Mouse (Mus musculus) neural tube, embryonic 11.5 days (tissue): ENCODE measurements at regions not wholly inside any gene's neighbourhood (a gene's known extent, or its start where the extent isn't known, plus 50 kb on each side); places are given as distances from the start of the nearest gene placed in this dataset.

Experiments
- ATAC-seq: fragments of 200-750 bp; cut with Nextera tagmentation; 2 replicates; pipeline ENCODE4 v1.8.0; 2017; ENCODE audit warnings: moderate number of reproducible peaks, mild to moderate bottlenecking, moderate TSS enrichment, moderate library complexity; ENCODE audit not compliant: insufficient read depth, low FRiP score, low TSS enrichment
- DNase-seq: peaks from one replicate; pipeline ENCODE4 v3.0.0-alpha.2; 2015; ENCODE audit warnings: low spot score
- H3K27ac ChIP-seq: fragments of 300-500 bp; sonication (generic); 2 replicates; pipeline ENCODE4 v1.5.1; 2014; ENCODE audit warnings: low read depth, mild to moderate bottlenecking, low read length
- H3K27me3 ChIP-seq: fragments of 300-500 bp; sonication (generic); 2 replicates; pipeline ENCODE4 v1.6.1; 2014; ENCODE audit warnings: mild to moderate bottlenecking, low read length, mixed read lengths; ENCODE audit not compliant: control insufficient read depth, insufficient read depth
- H3K36me3 ChIP-seq: fragments of 300-500 bp; sonication (generic); 2 replicates; pipeline ENCODE4 v1.6.1; 2014; ENCODE audit warnings: mild to moderate bottlenecking, low read length, moderate library complexity, mixed read lengths; ENCODE audit not compliant: control insufficient read depth, insufficient read depth
- H3K4me1 ChIP-seq: fragments of 300-500 bp; sonication (generic); 2 replicates; pipeline ENCODE4 v1.6.1; 2014; ENCODE audit warnings: low read length, mixed read lengths; ENCODE audit not compliant: control insufficient read depth, insufficient read depth
- H3K4me2 ChIP-seq: fragments of 300-500 bp; sonication (generic); 2 replicates; pipeline ENCODE4 v1.6.1; 2014; ENCODE audit warnings: low read depth, mild to moderate bottlenecking, moderate library complexity
- H3K4me3 ChIP-seq: fragments of 300-500 bp; sonication (generic); 2 replicates; pipeline ENCODE4 v1.5.1; 2014; ENCODE audit warnings: low read depth, low read length
- H3K9ac ChIP-seq: fragments of 300-500 bp; sonication (generic); 2 replicates; pipeline ENCODE4 v1.6.1; 2014; ENCODE audit warnings: mild to moderate bottlenecking, low read length
- H3K9me3 ChIP-seq: fragments of 300-500 bp; sonication (generic); 2 replicates; pipeline ENCODE4 v1.6.1; 2016; ENCODE audit warnings: low read length; ENCODE audit not compliant: control insufficient read depth
- WGBS: fragments of 180-500 bp; shearing (Covaris S2); extraction: QIAGEN DNeasy Blood & Tissue Kit; methylation state at CpG from one replicate; pipeline ENCODE4 v1.1.7; 2014; 5-methylcytosine and 5-hydroxymethylcytosine counted together

DNA sequence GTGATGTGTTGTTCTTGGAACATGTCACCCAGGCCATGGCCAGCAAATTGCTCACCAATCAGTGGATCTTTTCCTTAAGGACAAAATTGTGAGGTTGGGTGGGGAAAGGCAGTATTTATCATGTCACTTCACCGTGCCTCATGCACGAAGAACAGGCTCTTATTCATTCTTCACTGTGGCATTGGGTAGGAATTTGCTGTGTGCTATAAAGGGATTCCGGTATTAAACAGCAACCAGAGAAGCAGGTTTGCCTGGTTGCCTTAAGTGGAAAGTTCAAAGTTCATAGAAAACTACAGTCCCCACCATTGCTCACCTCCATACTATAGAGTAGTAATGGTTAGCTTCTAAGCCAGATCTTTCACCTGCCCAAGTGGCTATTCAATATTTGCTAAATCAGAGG is 270.8 kb downstream of the Pax3 start:
- ATAC-seq (no peak), DNase-seq (no peak)
- Histone ChIP-seq H3K9me3 (no peaks in the 10 kb centered on the region), H3K9ac (no peak overlapping the region), H3K4me1 (no peaks in the 10 kb centered on the region), H3K36me3 (no peaks in the 10 kb centered on the region), H3K4me3 (no peak overlapping the region), H3K27ac (no peak overlapping the region), H3K4me2 (no peak overlapping the region), H3K27me3 (no peaks in the 10 kb centered on the region)
- WGBS = 85% methylated on average over 3 of the region's 3 CpGs

DNA sequence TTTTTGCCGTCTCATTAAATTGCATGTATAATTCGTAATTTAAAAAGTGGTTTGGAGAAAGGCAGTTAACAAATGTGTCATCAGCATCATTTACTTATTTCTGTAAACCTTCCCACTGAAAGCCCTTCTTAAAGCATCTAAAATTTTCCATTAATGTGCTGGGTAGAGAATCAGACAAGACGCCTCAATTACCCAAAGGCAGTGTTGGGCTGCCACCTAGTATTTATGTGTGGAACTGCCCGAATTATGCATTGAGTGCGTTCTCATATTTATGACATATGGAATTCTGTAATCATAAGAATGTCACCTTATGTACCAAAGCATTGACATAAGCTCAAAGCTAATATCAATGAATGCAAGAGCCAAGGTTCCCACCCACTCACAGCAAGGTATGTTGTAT is 300.7 kb downstream of the Pax3 start:
- no peak overlapping the region for H3K4me2 ChIP-seq
- H3K4me3 ChIP-seq = no peak overlapping the region
- H3K36me3 ChIP-seq = no peaks in the 10 kb centered on the region
- H3K27ac ChIP-seq = no peak overlapping the region
- WGBS = 71% methylated on average over 5 of the region's 5 CpGs
- H3K9ac ChIP-seq = no peak overlapping the region
- no peak for DNase-seq
- no peak for ATAC-seq
- no peaks in the 10 kb centered on the region for H3K4me1 ChIP-seq
- H3K9me3 ChIP-seq = no peaks in the 10 kb centered on the region
- no peaks in the 10 kb centered on the region for H3K27me3 ChIP-seq

DNA sequence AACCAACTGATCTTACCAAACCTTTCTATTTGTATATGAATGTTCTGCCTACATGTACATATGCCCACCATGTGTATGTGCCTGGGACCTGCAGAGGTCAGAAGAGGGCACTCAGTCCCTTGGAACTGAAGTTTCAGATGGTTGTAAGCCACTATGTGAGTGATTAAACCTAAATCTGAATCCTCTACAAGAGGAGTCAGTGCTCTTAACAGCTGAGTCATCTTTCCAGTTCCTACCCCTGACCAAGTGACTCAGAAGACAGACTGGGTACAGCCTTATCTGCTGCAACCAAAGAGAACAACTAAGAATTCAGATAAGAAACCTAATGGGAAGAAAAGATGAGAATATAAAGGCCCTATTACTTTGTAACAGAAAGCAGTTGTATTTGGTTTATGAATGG is 317.9 kb downstream of the Pax3 start:
- Histone ChIP-seq H3K4me3 (no peak overlapping the region), H3K27ac (no peak overlapping the region), H3K9me3 (no peaks in the 10 kb centered on the region), H3K27me3 (no peaks in the 10 kb centered on the region), H3K36me3 (no peaks in the 10 kb centered on the region), H3K9ac (no peak overlapping the region), H3K4me2 (no peak overlapping the region), H3K4me1 (no peaks in the 10 kb centered on the region)
- DNase-seq = no peak
- ATAC-seq = no peak

DNA sequence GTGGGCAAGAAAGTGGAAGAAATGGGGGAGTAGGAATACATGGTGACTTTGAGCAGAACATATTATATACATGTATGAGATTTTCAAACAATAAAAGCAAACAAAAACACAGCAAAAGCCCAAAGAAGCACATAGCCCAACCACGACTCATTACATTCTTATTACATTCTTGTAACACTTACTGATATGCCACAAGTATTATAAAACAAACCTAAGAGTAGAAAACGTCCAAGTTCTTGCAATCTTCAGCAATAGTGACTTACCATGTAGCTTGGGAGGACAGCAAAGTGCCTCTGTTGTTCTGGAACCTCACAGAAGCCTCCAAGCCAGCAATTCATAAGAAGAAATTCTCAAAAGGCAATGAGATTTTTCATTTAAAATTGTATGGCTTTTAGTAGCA is 326.8 kb downstream of the Pax3 start:
- WGBS = 72% methylated on average over 2 of the region's 2 CpGs

DNA sequence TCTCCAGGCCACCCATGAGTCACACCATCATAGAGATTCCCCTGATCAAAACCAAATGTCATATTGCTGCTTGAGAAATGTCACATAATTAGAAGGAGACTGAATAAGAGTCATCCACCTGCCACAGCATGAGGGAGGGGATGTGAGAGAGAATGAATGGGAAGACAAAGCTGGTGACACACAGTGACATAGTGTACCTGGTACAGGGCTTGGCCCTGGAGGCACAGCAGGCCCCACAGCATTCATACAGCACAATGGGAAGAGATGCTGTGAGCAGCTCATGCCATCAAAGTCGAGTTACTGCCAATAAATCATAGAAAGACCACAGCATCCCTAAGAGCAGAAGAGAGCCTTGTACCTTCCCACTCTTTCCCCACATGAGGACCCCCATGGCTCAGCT is 327.8 kb downstream of the Pax3 start:
- H3K4me2 ChIP-seq = no peak overlapping the region
- H3K4me3 ChIP-seq = no peak overlapping the region
- H3K9ac ChIP-seq = no peak overlapping the region
- DNase-seq (no peak), ATAC-seq (no peak)
- H3K27me3 ChIP-seq = no peaks in the 10 kb centered on the region
- H3K9me3 ChIP-seq = no peaks in the 10 kb centered on the region
- H3K27ac ChIP-seq = no peak overlapping the region
- H3K4me1 ChIP-seq = no peaks in the 10 kb centered on the region
- no peaks in the 10 kb centered on the region for H3K36me3 ChIP-seq
- 45% methylated on average over 1 of the region's 1 CpGs for WGBS

More for the DNA sequence above, 326.8 kb downstream of the Pax3 start:
- H3K4me3 ChIP-seq = no peak overlapping the region
- DNase-seq = no peak
- ATAC-seq = no peak
- no peak overlapping the region for H3K9ac ChIP-seq
- no peak overlapping the region for H3K27ac ChIP-seq
- no peaks in the 10 kb centered on the region for H3K27me3 ChIP-seq
- H3K4me1 ChIP-seq = no peaks in the 10 kb centered on the region
- no peak overlapping the region for H3K4me2 ChIP-seq
- no peaks in the 10 kb centered on the region for H3K36me3 ChIP-seq
- H3K9me3 ChIP-seq = no peaks in the 10 kb centered on the region

DNA sequence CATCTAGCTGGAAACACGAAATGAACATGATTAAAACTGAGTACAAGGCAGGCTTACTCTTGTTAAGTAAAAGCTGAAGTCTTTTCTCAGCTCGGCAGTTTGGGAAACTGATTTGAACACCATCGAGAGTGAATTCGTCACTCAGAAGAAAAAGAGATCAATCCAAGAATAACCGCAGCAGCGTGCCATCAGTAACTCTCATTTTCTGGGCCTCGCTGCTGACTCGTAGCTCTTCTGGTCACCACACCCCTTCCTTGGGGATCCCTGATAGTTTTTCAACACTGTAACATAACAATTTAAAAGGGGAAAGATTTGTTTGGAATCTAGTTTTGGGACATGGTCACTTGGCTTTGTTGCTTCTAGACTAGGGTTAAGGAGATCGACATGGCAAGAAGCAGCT is 337.0 kb downstream of the Pax3 start:
- WGBS = 93% methylated on average over 9 of the region's 9 CpGs

DNA sequence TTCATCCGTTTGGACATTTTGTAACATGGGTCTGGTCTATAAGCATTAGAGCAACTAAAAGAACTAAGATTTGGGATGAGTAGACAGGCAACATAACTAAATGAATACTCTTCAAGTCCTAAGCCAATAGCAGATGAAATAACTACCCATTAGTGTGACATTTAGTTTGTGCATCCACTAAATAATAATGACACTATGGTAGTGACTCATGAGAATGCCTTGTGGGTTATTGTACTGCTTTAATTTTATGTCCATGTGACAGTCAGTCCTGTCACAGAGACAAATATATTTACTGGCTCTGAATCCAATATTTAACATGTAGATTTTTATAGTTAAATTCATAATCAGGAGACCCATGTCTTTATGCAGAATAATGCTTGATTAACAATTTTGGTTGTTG is 339.5 kb upstream of the Epha4 start:
- Histone ChIP-seq H3K9me3 (no peaks in the 10 kb centered on the region), H3K27ac (no peak overlapping the region), H3K27me3 (no peaks in the 10 kb centered on the region), H3K36me3 (no peaks in the 10 kb centered on the region), H3K4me2 (no peak overlapping the region), H3K4me3 (no peak overlapping the region), H3K9ac (no peak overlapping the region), H3K4me1 (no peaks in the 10 kb centered on the region)
- no peak for ATAC-seq
- 86% methylated on average over 1 of the region's 1 CpGs for WGBS
- DNase-seq = no peak

More for the DNA sequence above, 337.0 kb downstream of the Pax3 start:
- H3K27me3 ChIP-seq = no peaks in the 10 kb centered on the region
- no peak overlapping the region for H3K27ac ChIP-seq
- H3K4me3 ChIP-seq = no peak overlapping the region
- H3K36me3 ChIP-seq = no peaks in the 10 kb centered on the region
- no peaks in the 10 kb centered on the region for H3K9me3 ChIP-seq
- H3K9ac ChIP-seq = no peak overlapping the region
- ATAC-seq (no peak), DNase-seq (no peak)
- H3K4me2 ChIP-seq = no peak overlapping the region
- H3K4me1 ChIP-seq = no peaks in the 10 kb centered on the region

DNA sequence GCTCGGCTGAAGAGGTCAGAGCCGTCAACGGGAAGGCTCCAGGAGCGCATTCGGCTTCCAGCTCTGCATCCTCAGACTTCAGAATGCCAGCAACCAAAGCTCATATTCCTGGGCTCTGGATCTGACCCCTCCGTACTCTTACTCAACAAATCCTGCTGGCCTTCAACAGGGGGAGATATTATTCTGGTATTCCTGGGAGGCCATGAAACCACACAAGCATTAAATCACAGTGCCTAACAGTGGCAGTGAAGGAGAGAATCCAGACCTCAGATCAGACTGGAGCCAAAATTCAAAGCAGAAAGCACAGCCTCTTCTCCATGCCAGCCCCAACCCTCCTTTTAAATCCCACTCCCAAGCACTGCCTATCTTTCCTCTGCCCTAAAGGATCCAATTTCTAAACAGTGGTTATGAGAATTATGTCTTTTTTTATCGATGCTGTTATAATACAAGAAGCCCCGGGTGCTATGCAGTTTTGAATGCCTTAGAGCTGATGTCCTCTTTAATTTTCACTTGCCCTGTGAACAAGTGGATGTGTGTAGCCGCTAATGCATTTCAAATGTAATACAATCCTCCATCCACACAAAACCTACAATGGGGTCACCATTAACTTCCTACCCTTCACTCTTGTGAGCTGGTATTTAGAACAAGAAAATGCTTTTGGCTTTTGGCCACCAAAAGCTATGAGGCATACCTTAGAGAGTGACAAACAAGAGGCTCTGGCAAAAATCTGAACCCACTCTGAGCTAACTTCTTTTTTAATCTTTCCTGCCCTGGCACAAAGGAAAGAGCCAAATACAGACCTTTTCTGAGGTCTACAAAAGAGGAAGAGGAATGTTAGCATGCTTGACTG is 333.1 kb upstream of the Epha4 start:
- no peak for DNase-seq

DNA sequence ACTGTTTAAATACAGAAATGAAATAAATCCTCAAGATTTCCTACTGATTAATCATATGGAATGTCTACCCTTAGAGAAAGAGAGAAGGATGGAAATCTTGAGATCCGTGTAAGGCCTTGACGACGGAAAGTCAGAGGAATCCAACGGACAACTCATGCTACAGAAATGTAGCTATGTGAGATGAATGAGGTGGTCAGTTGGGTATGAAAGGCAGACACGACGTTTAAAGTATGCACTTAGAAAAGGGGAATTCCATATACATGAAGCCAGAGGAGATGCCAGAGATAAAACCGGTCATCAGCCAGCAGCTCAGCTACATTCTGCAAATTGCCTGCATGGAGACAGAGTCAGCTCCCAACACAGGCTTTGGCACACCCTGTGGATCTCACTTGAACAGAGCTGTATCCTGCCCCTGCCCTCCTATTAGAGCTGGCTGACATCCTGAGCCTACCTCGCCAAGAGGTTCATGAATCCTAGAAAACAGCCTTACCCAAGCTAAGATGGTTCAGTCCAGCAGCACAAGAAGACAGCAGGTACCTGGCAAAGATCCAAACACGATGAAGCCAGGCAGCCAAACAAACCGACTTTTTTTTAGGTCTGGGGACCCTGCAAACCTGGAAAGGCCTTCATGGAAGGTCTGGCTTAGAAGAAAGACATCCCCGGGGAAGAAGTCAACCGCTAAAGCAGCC is 331.3 kb upstream of the Epha4 start:
- DNase-seq (no peak), ATAC-seq (no peak)
- 84% methylated on average over 12 of the region's 12 CpGs for WGBS
- H3K4me1 ChIP-seq = no peaks in the 10 kb centered on the region
- no peak overlapping the region for H3K27ac ChIP-seq
- no peak overlapping the region for H3K4me3 ChIP-seq
- no peak overlapping the region for H3K9ac ChIP-seq
- no peaks in the 10 kb centered on the region for H3K9me3 ChIP-seq
- no peak overlapping the region for H3K4me2 ChIP-seq
- H3K36me3 ChIP-seq = no peaks in the 10 kb centered on the region
- H3K27me3 ChIP-seq = no peaks in the 10 kb centered on the region

More for the DNA sequence above, 333.1 kb upstream of the Epha4 start:
- Histone ChIP-seq H3K9me3 (no peaks in the 10 kb centered on the region), H3K36me3 (no peaks in the 10 kb centered on the region), H3K9ac (no peak overlapping the region), H3K4me3 (no peak overlapping the region), H3K27me3 (no peaks in the 10 kb centered on the region), H3K27ac (no peak overlapping the region), H3K4me2 (no peak overlapping the region), H3K4me1 (no peaks in the 10 kb centered on the region)
- no peak for ATAC-seq
- WGBS = 66% methylated on average over 9 of the region's 9 CpGs
